Mouse (Mus musculus) lung, adult 2 months (tissue): ENCODE data around the gene Numbl.

ENCODE experiments used
- CTCF ChIP-seq: fragments of 200-500 bp; IDR thresholded peaks from 2 replicates; pipeline ENCODE4 v1.5.1; 2011; ENCODE audit warnings: mild to moderate bottlenecking, low read length, control low read depth; ENCODE audit not compliant: insufficient read depth
- POLR2A ChIP-seq: fragments of 200-500 bp; IDR thresholded peaks from 2 replicates; pipeline ENCODE4 v1.6.1; 2011; ENCODE audit warnings: low read depth, mild to moderate bottlenecking, control low read depth, low read length, borderline replicate concordance; ENCODE audit errors: extremely low read depth

GRCm38 (mm10) chr7:27230781-27231180, 27.5 kb upstream of the Numbl start:
- TF ChIP-seq CTCF (peak; percentile 35), POLR2A (no peak)
